Mouse (Mus musculus): ENCODE measurements at regions not wholly inside any gene's neighbourhood (a gene's known extent, or its start where the extent isn't known, plus 50 kb on each side); places are given as distances from the start of the nearest gene placed in this dataset.

DNA sequence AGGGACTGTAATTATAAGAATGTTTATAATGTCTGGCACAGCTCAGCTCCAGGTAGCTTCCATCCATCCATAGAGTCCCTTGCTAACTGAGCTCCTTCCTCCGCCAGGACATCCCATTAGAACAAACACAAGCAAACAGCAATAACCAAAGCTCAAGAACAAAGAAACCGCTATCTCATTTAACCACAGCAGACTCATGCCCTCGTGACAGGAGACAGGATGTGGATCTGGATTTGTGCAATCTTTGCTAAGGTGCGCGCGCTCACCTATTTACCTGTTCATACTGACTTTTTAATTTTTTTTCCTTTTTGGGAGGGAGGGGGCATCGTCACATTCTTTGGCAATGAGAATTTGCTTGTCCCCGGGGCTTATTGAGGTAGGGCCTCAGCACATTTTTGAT, 71.3 kb upstream of the Slc38a2 start:
- Histone ChIP-seq H3K4me1 (ENCODE audit: control insufficient read depth, insufficient read depth, low read length) (peaks cover 4% of the 10 kb centered on the region), H3K4me3 (replicated peaks; ENCODE audit: extremely low read depth, low read depth, low read length) (no peak overlapping the region)
- TF ChIP-seq CTCF (IDR thresholded peaks at IDR 0.05; ENCODE audit: insufficient read depth, low read length) (no peak), POLR2A (IDR thresholded peaks at IDR 0.05; ENCODE audit: borderline replicate concordance, extremely low read depth, low read depth, low read length) (no peak)
- no peak for DNase-seq
- 82% methylated on average over 8 of the region's 8 CpGs for WGBS

DNA sequence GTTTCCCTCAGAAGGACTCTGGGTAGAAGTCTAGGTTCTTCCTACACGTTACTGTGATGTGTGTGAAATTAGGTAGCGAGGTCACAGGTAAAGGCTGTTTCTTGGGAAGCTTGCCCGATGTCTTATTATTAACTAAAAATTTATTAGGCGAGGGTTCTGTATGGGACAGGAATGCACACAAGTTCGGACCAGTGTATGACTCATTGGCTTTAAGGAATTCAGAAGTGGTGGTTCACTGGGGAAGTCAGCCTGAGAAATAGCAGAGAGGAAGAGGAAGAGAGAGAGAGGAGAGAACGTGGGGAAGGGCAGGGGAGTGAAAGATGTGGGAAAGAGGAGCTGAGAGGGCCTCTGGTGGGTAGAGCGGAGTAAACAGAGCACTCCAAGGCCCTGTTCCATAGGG, 70.8 kb upstream of the Slc38a2 start:
- no peak overlapping the region for H3K4me3 ChIP-seq (replicated peaks; ENCODE audit: extremely low read depth, low read depth, low read length)
- WGBS: 71% methylated on average over 7 of the region's 7 CpGs
- no peak for TF ChIP-seq POLR2A (IDR thresholded peaks at IDR 0.05; ENCODE audit: borderline replicate concordance, extremely low read depth, low read depth, low read length)
- no peak for TF ChIP-seq CTCF (IDR thresholded peaks at IDR 0.05; ENCODE audit: insufficient read depth, low read length)
- peaks cover 4% of the 10 kb centered on the region for H3K4me1 ChIP-seq (ENCODE audit: control insufficient read depth, insufficient read depth, low read length)
- DNase-seq: no peak

- Histone ChIP-seq H3K4me1 (ENCODE audit: control insufficient read depth, insufficient read depth, low read length) (peaks cover 4% of the 10 kb centered on the region), H3K4me3 (replicated peaks; ENCODE audit: extremely low read depth, low read depth, low read length) (no peak overlapping the region)
- TF ChIP-seq POLR2A (IDR thresholded peaks at IDR 0.05; ENCODE audit: borderline replicate concordance, extremely low read depth, low read depth, low read length) (no peak), CTCF (IDR thresholded peaks at IDR 0.05; ENCODE audit: insufficient read depth, low read length) (no peak)
- WGBS: 64% methylated on average over 11 of the region's 11 CpGs
- DNase-seq: no peak
These were observed 70.2 kb upstream of the Slc38a2 start for GRCm38 (mm10) chr15:96769751-96770150.

DNA sequence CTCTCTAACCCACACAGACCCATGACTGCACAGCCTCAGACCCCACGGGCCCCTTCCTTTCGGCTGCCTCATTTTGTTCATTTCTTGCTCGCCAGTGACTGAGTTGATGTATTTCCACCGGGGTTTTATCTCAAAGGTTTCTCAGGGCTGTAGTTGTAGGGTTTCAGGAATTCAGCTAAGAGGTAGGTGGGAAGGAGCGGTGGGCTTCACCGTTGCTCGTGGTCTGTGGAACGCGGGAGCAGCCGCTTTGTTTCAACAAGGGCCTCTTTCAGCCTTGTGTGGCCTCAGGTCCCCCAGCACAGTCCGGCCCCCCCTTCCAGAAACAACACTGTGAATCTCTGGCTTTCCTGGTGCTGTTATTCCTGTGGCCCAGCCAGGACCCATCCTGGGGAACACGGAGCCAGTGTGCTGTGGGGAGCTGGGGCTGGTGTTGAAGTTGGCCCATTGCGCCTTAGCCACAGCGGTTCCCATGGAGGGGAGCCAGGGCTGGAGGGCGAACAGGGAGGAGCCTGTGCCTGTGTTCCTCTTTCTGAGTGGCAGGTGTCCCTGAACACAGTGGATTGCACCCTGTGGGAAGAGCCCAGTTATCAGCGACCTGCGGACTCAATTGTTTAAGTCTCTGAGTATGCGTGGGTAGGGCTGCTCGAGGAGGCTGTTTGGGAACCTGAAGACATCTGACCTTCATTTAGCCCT, 68.9 kb upstream of the Slc38a2 start:
- Histone ChIP-seq H3K4me1 (ENCODE audit: control insufficient read depth, insufficient read depth, low read length) (no peaks in the 10 kb centered on the region), H3K4me3 (replicated peaks; ENCODE audit: extremely low read depth, low read depth, low read length) (no peak overlapping the region)
- DNase-seq: no peak
- WGBS: 70% methylated on average over 19 of the region's 19 CpGs
- no peak for TF ChIP-seq CTCF (IDR thresholded peaks at IDR 0.05; ENCODE audit: insufficient read depth, low read length)
- no peak for TF ChIP-seq POLR2A (IDR thresholded peaks at IDR 0.05; ENCODE audit: borderline replicate concordance, extremely low read depth, low read depth, low read length)

GRCm38 (mm10) chr15:96767188-96767587, 67.7 kb upstream of the Slc38a2 start:
- no peaks in the 10 kb centered on the region for H3K4me1 ChIP-seq (ENCODE audit: control insufficient read depth, insufficient read depth, low read length)
- DNase-seq: no peak
- TF ChIP-seq POLR2A (IDR thresholded peaks at IDR 0.05; ENCODE audit: borderline replicate concordance, extremely low read depth, low read depth, low read length) (no peak), CTCF (IDR thresholded peaks at IDR 0.05; ENCODE audit: insufficient read depth, low read length) (no peak)
- no peak overlapping the region for H3K4me3 ChIP-seq (replicated peaks; ENCODE audit: extremely low read depth, low read depth, low read length)
- WGBS: 89% methylated on average over 5 of the region's 5 CpGs

DNA sequence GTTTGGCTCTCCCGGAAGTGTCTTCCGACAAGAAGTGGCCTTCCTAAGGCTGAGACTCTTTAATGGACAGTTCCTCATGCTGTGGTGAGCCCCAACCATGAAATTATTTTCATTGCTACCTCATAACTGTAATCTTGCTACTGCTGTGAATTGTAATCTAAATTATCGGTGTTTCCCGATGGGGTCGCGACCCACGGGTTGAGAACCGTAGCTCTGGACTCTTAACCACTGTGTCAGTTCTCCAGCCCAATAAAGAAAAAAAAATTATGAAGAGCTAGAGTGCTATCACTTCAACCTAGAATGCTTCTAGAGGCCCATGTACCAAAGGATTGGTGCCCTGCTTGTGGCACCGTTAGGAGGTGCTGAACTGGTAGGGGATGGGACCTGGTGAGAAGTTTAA, 66.7 kb upstream of the Slc38a2 start:
- no peak for DNase-seq
- TF ChIP-seq POLR2A (IDR thresholded peaks at IDR 0.05; ENCODE audit: borderline replicate concordance, extremely low read depth, low read depth, low read length) (no peak), CTCF (IDR thresholded peaks at IDR 0.05; ENCODE audit: insufficient read depth, low read length) (no peak)
- WGBS: 95% methylated on average over 9 of the region's 9 CpGs
- no peaks in the 10 kb centered on the region for H3K4me1 ChIP-seq (ENCODE audit: control insufficient read depth, insufficient read depth, low read length)
- H3K4me3 ChIP-seq (replicated peaks; ENCODE audit: extremely low read depth, low read depth, low read length): no peak overlapping the region

DNA sequence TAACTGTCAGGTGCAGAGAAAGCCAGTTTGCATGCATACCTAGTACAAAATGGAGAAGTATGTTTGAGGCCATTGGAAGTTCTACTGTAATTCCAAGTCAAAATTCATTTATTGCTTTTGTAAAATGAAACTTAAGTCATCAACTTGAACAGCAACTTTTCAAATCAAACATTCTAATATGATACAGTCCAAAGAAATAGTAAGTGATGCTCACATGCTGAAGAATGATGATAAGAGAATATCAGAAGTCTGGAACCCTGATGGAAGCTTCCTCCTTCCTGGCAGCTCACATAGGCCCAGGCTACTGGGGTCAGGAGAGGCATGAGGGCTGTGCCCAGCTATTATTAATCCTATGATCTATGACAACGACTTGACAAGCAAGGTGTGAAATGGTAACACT, 64.1 kb upstream of the Slc38a2 start:
- WGBS: 62% methylated on average over 1 of the region's 1 CpGs
- DNase-seq: no peak
- TF ChIP-seq CTCF (IDR thresholded peaks at IDR 0.05; ENCODE audit: insufficient read depth, low read length): no peak
- no peak for TF ChIP-seq POLR2A (IDR thresholded peaks at IDR 0.05; ENCODE audit: borderline replicate concordance, extremely low read depth, low read depth, low read length)
- no peaks in the 10 kb centered on the region; the same call in 1 of the 2 replicates for H3K4me1 ChIP-seq (ENCODE audit: control insufficient read depth, insufficient read depth, low read length)
- H3K4me3 ChIP-seq (replicated peaks; ENCODE audit: extremely low read depth, low read depth, low read length): no peak overlapping the region

- no peak for DNase-seq
- TF ChIP-seq CTCF (IDR thresholded peaks at IDR 0.05; ENCODE audit: insufficient read depth, low read length): no peak
- no peak for TF ChIP-seq POLR2A (IDR thresholded peaks at IDR 0.05; ENCODE audit: borderline replicate concordance, extremely low read depth, low read depth, low read length)
- no peak overlapping the region for H3K4me3 ChIP-seq (replicated peaks; ENCODE audit: extremely low read depth, low read depth, low read length)
- WGBS: 51% methylated on average over 13 of the region's 13 CpGs
- H3K4me1 ChIP-seq (ENCODE audit: control insufficient read depth, insufficient read depth, low read length): no peaks in the 10 kb centered on the region; the same call in 1 of the 2 replicates
These were observed 59.8 kb upstream of the Slc38a2 start for GRCm38 (mm10) chr15:96759078-96759995.

- DNase-seq: no peak
- TF ChIP-seq POLR2A (IDR thresholded peaks at IDR 0.05; ENCODE audit: borderline replicate concordance, extremely low read depth, low read depth, low read length) (no peak), CTCF (IDR thresholded peaks at IDR 0.05; ENCODE audit: insufficient read depth, low read length) (no peak)
- 69% methylated on average over 9 of the region's 9 CpGs for WGBS
- no peak overlapping the region for H3K4me3 ChIP-seq (replicated peaks; ENCODE audit: extremely low read depth, low read depth, low read length)
- H3K4me1 ChIP-seq (ENCODE audit: control insufficient read depth, insufficient read depth, low read length): no peaks in the 10 kb centered on the region; the same call in 1 of the 2 replicates
These were observed 58.1 kb upstream of the Slc38a2 start for GRCm38 (mm10) chr15:96757446-96758198.

All from lung, adult 2 months (tissue).